Comparison of ENCODE assay signal across 17 mouse cellular contexts in the genomic region with DNA sequence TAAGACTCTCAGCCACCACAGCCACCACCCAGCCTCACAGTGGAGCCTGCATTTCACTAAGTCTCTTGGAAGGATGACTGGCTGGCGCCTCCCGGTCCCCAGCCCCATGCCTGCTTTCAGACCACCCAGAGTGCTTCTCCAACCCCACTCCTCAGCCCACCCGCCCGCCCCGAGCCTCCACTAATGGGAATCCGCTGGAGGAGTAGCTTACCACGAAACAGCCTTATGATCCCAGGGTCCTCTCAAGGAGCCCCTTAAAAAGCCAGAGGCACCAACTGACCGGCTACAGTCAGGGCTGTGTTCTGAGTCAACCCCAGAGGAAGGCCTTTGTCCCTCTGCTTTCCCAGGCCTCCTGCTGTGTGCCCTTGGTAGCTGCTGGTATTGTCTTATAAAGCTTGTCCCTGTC. TPM values are rescaled to one million over a fixed set of nuclear protein-coding genes. Genes with fewer than 3 reads are reported as not detected.
DNase-seq lines count a peak whose midpoint lies in the region; ATAC-seq and TF ChIP-seq lines count a peak whose summit lies in the region.
"Had no signal": no experiment of that assay in that cellular context is flagged by ENCODE, and none has a peak within 500 bp of the region (broad histone marks: within the 10 kb centered on the region; RNA-seq: fewer than 3 reads in every experiment).

No protein-coding gene starts in this region.

- no peak for ATAC-seq in midbrain, embryonic 15.5 days (replicated peaks)
- 0 out of 2 replicates have a peak, but pooled peaks have one; percentile 26 for ATAC-seq in intestine, embryonic 15.5 days
- ATAC-seq in liver, embryonic 12.5 days, result no peak
- ATAC-seq: forebrain, embryonic 16.5 days; Patski had no signal

- H3K4me3 ChIP-seq in midbrain, embryonic 10.5 days, result peak overlapping the region; percentile 32
- no peak overlapping the region for H3K4me3 ChIP-seq in midbrain, embryonic 15.5 days
- no peak overlapping the region for H3K4me3 ChIP-seq in intestine, embryonic 15.5 days (replicated peaks)
- no peak overlapping the region for H3K4me3 ChIP-seq in gastrocnemius, adult 2 months
- no peak overlapping the region for H3K4me3 ChIP-seq in liver, embryonic 12.5 days
- H3K4me3 ChIP-seq: heart, embryonic 12.5 days had no signal

- H3K9me3 ChIP-seq in midbrain, embryonic 10.5 days (replicated peaks), result no peaks in the 10 kb centered on the region
- H3K9me3 ChIP-seq in midbrain, embryonic 15.5 days, result no peaks in the 10 kb centered on the region
- H3K9me3 ChIP-seq in intestine, embryonic 15.5 days, result no peaks in the 10 kb centered on the region
- no peaks in the 10 kb centered on the region for H3K9me3 ChIP-seq in liver, embryonic 12.5 days (replicated peaks)
- H3K9me3 ChIP-seq: heart, embryonic 12.5 days had no signal

- peaks cover 11% of the 10 kb centered on the region for H3K36me3 ChIP-seq in midbrain, embryonic 10.5 days
- H3K36me3 ChIP-seq in midbrain, embryonic 15.5 days (replicated peaks), result no peaks in the 10 kb centered on the region
- H3K36me3 ChIP-seq in intestine, embryonic 15.5 days, result no peaks in the 10 kb centered on the region
- no peaks in the 10 kb centered on the region for H3K36me3 ChIP-seq in liver, embryonic 12.5 days
- H3K36me3 ChIP-seq: heart, embryonic 12.5 days had no signal

- peaks cover 44% of the 10 kb centered on the region for H3K4me1 ChIP-seq in midbrain, embryonic 10.5 days
- no peaks in the 10 kb centered on the region for H3K4me1 ChIP-seq in midbrain, embryonic 15.5 days
- 0 out of 2 replicates have a peak, but pooled peaks cover 4% of the 10 kb centered on the region for H3K4me1 ChIP-seq in intestine, embryonic 15.5 days (replicated peaks)
- H3K4me1 ChIP-seq in liver, embryonic 12.5 days, result no peaks in the 10 kb centered on the region; the same call in 1 of the 2 replicates

- 7% methylated on average over 8 of the region's 8 CpGs for WGBS in midbrain, embryonic 10.5 days
- WGBS in midbrain, embryonic 15.5 days, result 13% methylated on average over 8 of the region's 8 CpGs
- WGBS in intestine, embryonic 15.5 days, result 40% methylated on average over 8 of the region's 8 CpGs
- WGBS in liver, embryonic 12.5 days (ENCODE audit: insufficient replicate concordance), result 50% methylated on average over 8 of the region's 8 CpGs

- no peak for TF ChIP-seq CTCF in gastrocnemius, adult 2 months (IDR thresholded peaks at IDR 0.05)

- intact Hi-C loops in gastrocnemius, adult 2 months (cut with DNase I), result no loop called here

- no peak overlapping the region for H3K4me2 ChIP-seq in midbrain, embryonic 15.5 days
- no peak overlapping the region for H3K4me2 ChIP-seq in intestine, embryonic 15.5 days (replicated peaks)
- H3K4me2 ChIP-seq in liver, embryonic 12.5 days, result no peak overlapping the region
- H3K4me2 ChIP-seq: heart, embryonic 12.5 days had no signal

- H3K9ac ChIP-seq in midbrain, embryonic 15.5 days, result no peak overlapping the region
- H3K9ac ChIP-seq in intestine, embryonic 15.5 days, result no peak overlapping the region
- H3K9ac ChIP-seq in liver, embryonic 12.5 days, result no peak overlapping the region
- H3K9ac ChIP-seq: heart, embryonic 12.5 days; liver, embryonic 14.5 days had no signal

- DNase-seq in embryo, embryonic 11 days, result peak; percentile 59
- no peak for DNase-seq in embryo, embryonic 9.5 days (ENCODE audit: extremely low spot score)
- peak; percentile 59 for DNase-seq in midbrain, embryonic 10.5 days (ENCODE audit: low spot score)
- peak; percentile 59 for DNase-seq in retina, postnatal 1 day
- no peak for DNase-seq in gastrocnemius, adult 2 months
- DNase-seq: cerebellum, adult 18-20 months; gastrocnemius, postnatal 25 days; heart, postnatal 4 days; kidney, adult 9 months; lung, postnatal 14 days had no signal

- H3K27ac ChIP-seq in midbrain, embryonic 10.5 days (replicated peaks), result peak overlapping the region; percentile 89
- H3K27ac ChIP-seq in midbrain, embryonic 15.5 days, result no peak overlapping the region
- no peak overlapping the region for H3K27ac ChIP-seq in intestine, embryonic 15.5 days
- no peak overlapping the region for H3K27ac ChIP-seq in gastrocnemius, adult 2 months
- no peak overlapping the region for H3K27ac ChIP-seq in liver, embryonic 12.5 days
- H3K27ac ChIP-seq: liver, embryonic 14.5 days had no signal

- H3K27me3 ChIP-seq in midbrain, embryonic 10.5 days (ENCODE audit: low read depth, poor library complexity, severe bottlenecking), result peaks cover 36% of the 10 kb centered on the region
- H3K27me3 ChIP-seq in midbrain, embryonic 15.5 days (replicated peaks), result no peaks in the 10 kb centered on the region
- H3K27me3 ChIP-seq in intestine, embryonic 15.5 days (replicated peaks), result no peaks in the 10 kb centered on the region
- no peaks in the 10 kb centered on the region for H3K27me3 ChIP-seq in liver, embryonic 12.5 days (replicated peaks)
- H3K27me3 ChIP-seq: Patski had no signal

RNA-seq across cellular contexts. Expression of gene Fzd10, which starts 19.1 kb away (rescaled TPM):
- 14.0 and 15.0 TPM in 2 replicates for polyA plus RNA-seq in midbrain, embryonic 10.5 days (2016; fragmentation: Nextera tagmentation; extraction: Ambion mirVana)
- polyA plus RNA-seq in midbrain, embryonic 15.5 days (2015; fragmentation: Nextera tagmentation; extraction: Ambion mirVana), result 5.9 and 6.7 TPM in 2 replicates
- 0.90 and 1.0 TPM in 2 replicates for polyA plus RNA-seq in intestine, embryonic 15.5 days (2015; fragmentation: Nextera tagmentation; extraction: Ambion mirVana)
- total RNA-seq in gastrocnemius, adult 2 months (2021), result 1 to 10 TPM in 1 of 2 experiments, under 1 TPM in 1; 0.77 to 1.6 TPM
- polyA plus RNA-seq in liver, embryonic 12.5 days (2016; fragmentation: Nextera tagmentation; extraction: Ambion mirVana), result 0.05 and 0.11 TPM in 2 replicates
- polyA plus RNA-seq: Patski had no signal

Comparison
In these comparisons a context has a peak if more than half of its experiments do, and no peak if none do; other contexts are left out.
1. DNase-seq: peak in embryo, embryonic 11 days (single experiment), midbrain, embryonic 10.5 days (single experiment) and retina, postnatal 1 day (single experiment); none in embryo, embryonic 9.5 days (single experiment) and gastrocnemius, adult 2 months (single experiment).